Mouse (Mus musculus) myocyte (in vitro differentiated cells): ENCODE data around the gene Snx13.

Source experiments
- E2F4 ChIP-seq: IDR thresholded peaks from one replicate; pipeline ENCODE4 v1.6.1; 2011; ENCODE audit warnings: mild to moderate bottlenecking, control low read depth, moderate library complexity; ENCODE audit not compliant: insufficient read depth
- MYOG ChIP-seq, 3 experiments: IDR thresholded peaks; one replicate each; pipeline ENCODE4 v1.6.1; 2011; ENCODE audit warnings: control low read depth in 2 of 3, low read depth in 2 of 3, mild to moderate bottlenecking in 2 of 3; ENCODE audit not compliant: insufficient read length in 2 of 3, control insufficient read depth in 1 of 3, insufficient read depth in 1 of 3
- POLR2A ChIP-seq: IDR thresholded peaks from one replicate; pipeline ENCODE4 v1.6.1; 2011; ENCODE audit warnings: low read depth, mild to moderate bottlenecking, control low read depth, moderate library complexity; ENCODE audit not compliant: insufficient read length
- TCF12 ChIP-seq: IDR thresholded peaks from one replicate; pipeline ENCODE4 v1.6.1; 2011; ENCODE audit warnings: mild to moderate bottlenecking, control low read depth; ENCODE audit not compliant: poor library complexity, insufficient read depth, severe bottlenecking

DNA sequence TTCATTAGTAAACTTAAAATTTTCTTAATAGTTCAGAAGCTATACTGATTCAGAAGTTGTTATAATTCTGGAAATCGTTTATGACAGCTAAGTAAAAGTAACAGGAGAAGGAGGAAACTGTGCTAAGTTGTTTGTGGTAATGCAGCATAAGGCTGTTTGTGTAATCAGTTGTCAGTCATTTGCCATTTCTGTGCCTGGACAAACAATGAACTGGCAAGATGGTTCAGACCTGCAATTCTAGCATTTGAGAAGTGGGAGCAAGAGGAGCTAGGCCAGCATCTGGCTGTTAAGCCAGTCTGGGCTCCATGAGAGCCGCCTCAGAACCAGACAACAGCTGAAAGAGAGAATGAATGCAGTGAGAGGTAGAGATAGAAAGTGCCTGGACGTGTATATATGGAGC, 3.5 kb downstream of the Snx13 start:
- TF ChIP-seq TCF12: no peak
- no peak for TF ChIP-seq POLR2A
- TF ChIP-seq MYOG (IDR thresholded peaks at IDR 0.05; ENCODE audit: control insufficient read depth in 1 of 3, insufficient read depth in 1 of 3, insufficient read length in 2 of 3, low read depth in 2 of 3): peak in 1 of 3 experiments; percentile 5
- no peak for TF ChIP-seq E2F4
